Mouse (Mus musculus): ENCODE measurements around the gene Idh2.

DNA sequence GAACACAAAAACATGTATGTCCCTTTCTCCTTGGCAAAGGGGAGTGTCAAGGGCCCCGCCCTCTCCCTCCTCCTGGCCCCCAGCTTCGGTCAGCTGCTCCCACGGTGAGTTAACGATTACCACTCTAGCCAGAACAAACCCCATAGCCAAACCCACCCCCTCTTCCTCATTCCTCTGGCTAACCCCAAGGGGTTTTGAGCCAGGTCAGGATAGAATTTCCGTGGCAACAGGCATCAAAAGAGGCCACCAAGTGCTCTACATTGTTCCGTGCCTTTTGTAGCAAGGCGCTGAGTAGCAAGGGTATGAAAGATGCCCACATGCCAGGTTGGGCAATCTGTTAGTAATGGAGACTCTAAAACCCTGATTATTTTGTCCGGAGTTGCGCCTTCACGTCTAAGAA is 1.2 kb downstream of the Idh2 start:
- TF ChIP-seq POLR2A (IDR thresholded peaks at IDR 0.05; ENCODE audit: control insufficient read depth, low read depth, low read length) (no peak), CTCF (IDR thresholded peaks at IDR 0.05; ENCODE audit: control insufficient read depth, insufficient read depth, insufficient replicate concordance, low read depth, low read length) (no peak)

All from testis, adult 2 months (tissue).